Mouse (Mus musculus) thymus, adult 2 months (tissue): ENCODE measurements around the gene Olfr1341. TPM values are rescaled to one million over a fixed set of nuclear protein-coding genes. Genes with fewer than 3 reads are reported as not detected.

Experiments
- DNase-seq: peaks from one replicate; pipeline ENCODE4 v3.0.0; 2021
- H3K27ac ChIP-seq: fragments of 200-500 bp; 2 replicates; pipeline ENCODE4 v1.5.1; 2012; ENCODE audit warnings: low read length, control low read depth; ENCODE audit not compliant: control insufficient read depth, insufficient read depth
- H3K27me3 ChIP-seq: fragments of 200-500 bp; 2 replicates; pipeline ENCODE4 v1.6.1; 2012; ENCODE audit warnings: mild to moderate bottlenecking, low read length, moderate library complexity, mixed read lengths; ENCODE audit not compliant: control insufficient read depth, insufficient read depth
- H3K36me3 ChIP-seq: fragments of 200-500 bp; 2 replicates; pipeline ENCODE4 v1.6.1; 2012; ENCODE audit warnings: mild to moderate bottlenecking, low read length, moderate library complexity; ENCODE audit not compliant: control insufficient read depth, insufficient read depth
- H3K4me1 ChIP-seq: fragments of 200-500 bp; replicated peaks from 2 replicates; pipeline ENCODE4 v1.6.1; 2012; ENCODE audit warnings: low read length; ENCODE audit not compliant: control insufficient read depth, insufficient read depth
- H3K4me3 ChIP-seq: fragments of 200-500 bp; 2 replicates; pipeline ENCODE4 v1.5.1; 2012; ENCODE audit warnings: mild to moderate bottlenecking, low read length, control low read depth, moderate library complexity; ENCODE audit not compliant: control insufficient read depth, insufficient read depth
- CTCF ChIP-seq: fragments of 200-500 bp; IDR thresholded peaks from 2 replicates; pipeline ENCODE4 v1.5.1; 2012; ENCODE audit warnings: mild to moderate bottlenecking, control low read depth, low read length, moderate library complexity, borderline replicate concordance; ENCODE audit not compliant: control insufficient read depth, poor library complexity, insufficient read depth; ENCODE audit errors: extremely low read depth
- POLR2A ChIP-seq: fragments of 200-500 bp; IDR thresholded peaks from 2 replicates; pipeline ENCODE4 v1.6.1; 2012; ENCODE audit warnings: mild to moderate bottlenecking, low read length, control low read depth, moderate library complexity; ENCODE audit not compliant: control insufficient read depth, poor library complexity, insufficient read depth; ENCODE audit errors: extremely low read depth
- WGBS: fragments of 180-500 bp; shearing (Covaris S2); methylation state at CpG from one replicate; pipeline ENCODE4 v1.1.7; 2018; 5-methylcytosine and 5-hydroxymethylcytosine counted together
- polyA plus RNA-seq: library from polyadenylated mRNA; depleted of rRNA; stranded (reverse); fragments of >200 nt; gene quantifications from 2 replicates; pipeline ENCODE4 v1.2.3, GENCODE M21; 2012

Olfr1341 gene
- polyA plus RNA-seq, 1 experiment = 0.15 TPM

DNA sequence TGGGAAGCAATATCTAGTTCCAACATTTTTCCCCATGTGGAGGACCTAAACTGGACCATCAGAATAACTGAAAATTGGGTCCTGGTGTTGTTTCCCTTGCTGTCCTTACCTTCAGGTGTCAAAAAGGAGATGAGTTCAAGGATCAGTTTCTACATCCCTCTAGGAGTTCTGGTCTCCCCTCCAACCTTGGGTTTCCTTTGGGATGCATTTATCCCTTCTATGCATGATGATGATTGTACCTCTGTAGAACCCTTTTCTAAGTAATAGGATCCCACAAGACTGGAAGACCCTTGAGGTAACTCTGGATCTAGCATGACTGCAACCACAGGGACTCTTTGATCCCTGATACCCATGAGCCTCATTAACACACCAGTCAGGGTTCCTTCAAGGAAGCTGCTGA, 16.5 kb downstream of the Olfr1341 start, which contains the start of gene Olfr1340:
Gene Olfr1340, plus strand, starts transcription at position 301 of the 400 bp plus-strand sequence.
- no peak for TF ChIP-seq CTCF
- no peak for TF ChIP-seq POLR2A
- Histone ChIP-seq H3K36me3 (no peaks in the 10 kb centered on the region), H3K4me1 (no peaks in the 10 kb centered on the region), H3K27ac (no peak within 1 kb of the TSS), H3K4me3 (no peak within 1 kb of the TSS), H3K27me3 (no peaks in the 10 kb centered on the region)
- DNase-seq = no peak

- WGBS = 57% methylated on average over 10 of the region's 10 CpGs
- H3K27ac ChIP-seq = no peak overlapping the region
- H3K4me3 ChIP-seq = no peak overlapping the region
- DNase-seq = no peak
- no peaks in the 10 kb centered on the region for H3K4me1 ChIP-seq
- TF ChIP-seq POLR2A = no peak
- TF ChIP-seq CTCF = no peak
- no peaks in the 10 kb centered on the region for H3K36me3 ChIP-seq
- no peaks in the 10 kb centered on the region for H3K27me3 ChIP-seq
These were observed 18.6 kb downstream of the Olfr1341 start for GRCm38 (mm10) chr4:118721742-118722483.

DNA sequence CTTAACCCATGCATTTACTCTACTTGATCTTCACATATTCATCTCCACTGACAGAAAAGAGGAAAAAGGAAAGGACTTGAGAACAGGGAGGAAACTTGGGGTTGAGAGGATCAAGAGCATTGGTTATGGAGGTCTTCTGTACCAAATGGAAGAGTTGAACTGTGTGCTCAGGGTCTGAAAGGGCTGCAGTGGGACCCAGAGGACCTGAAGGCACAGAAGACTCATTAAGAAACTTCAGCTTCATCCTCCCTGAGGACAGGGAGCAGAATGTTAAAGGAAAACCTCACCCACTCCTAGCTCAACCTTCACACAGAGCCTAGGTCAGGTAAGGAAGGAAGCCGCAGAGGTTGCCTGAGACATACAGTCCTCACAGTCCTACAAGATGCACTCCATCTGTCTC, 28.6 kb downstream of the Olfr1341 start, which contains the start of gene Olfr1339:
Gene Olfr1339, plus strand, starts transcription at position 301 of the 400 bp plus-strand sequence.
- no peak within 1 kb of the TSS for H3K4me3 ChIP-seq
- H3K4me1 ChIP-seq = no peaks in the 10 kb centered on the region
- 100% methylated on average over 1 of the region's 1 CpGs for WGBS
- no peak for TF ChIP-seq POLR2A
- no peak for TF ChIP-seq CTCF
- H3K36me3 ChIP-seq = no peaks in the 10 kb centered on the region
- no peaks in the 10 kb centered on the region for H3K27me3 ChIP-seq
- no peak for DNase-seq
- H3K27ac ChIP-seq = no peak within 1 kb of the TSS

- Histone ChIP-seq H3K27ac (no peak overlapping the region), H3K36me3 (no peaks in the 10 kb centered on the region), H3K4me1 (no peaks in the 10 kb centered on the region), H3K4me3 (no peak overlapping the region), H3K27me3 (no peaks in the 10 kb centered on the region)
- TF ChIP-seq POLR2A (no peak), CTCF (no peak)
- 78% methylated on average over 3 of the region's 3 CpGs for WGBS
- no peak for DNase-seq
These were observed 36.3 kb downstream of the Olfr1341 start for GRCm38 (mm10) chr4:118739574-118739973.

- TF ChIP-seq POLR2A = no peak
- WGBS = 23% methylated on average over 11 of the region's 11 CpGs
- Histone ChIP-seq H3K4me3 (no peak overlapping the region), H3K27ac (no peak overlapping the region), H3K36me3 (no peaks in the 10 kb centered on the region), H3K27me3 (no peaks in the 10 kb centered on the region), H3K4me1 (no peaks in the 10 kb centered on the region)
- no peak for DNase-seq
These were observed 37.8 kb downstream of the Olfr1341 start for GRCm38 (mm10) chr4:118740988-118741698.

GRCm38 (mm10) chr4:118741881-118742280, 38.6 kb downstream of the Olfr1341 start:
- Histone ChIP-seq H3K27ac (no peak overlapping the region), H3K36me3 (no peaks in the 10 kb centered on the region), H3K4me1 (no peaks in the 10 kb centered on the region), H3K4me3 (no peak overlapping the region), H3K27me3 (no peaks in the 10 kb centered on the region)
- WGBS = 24% methylated on average over 16 of the region's 16 CpGs
- DNase-seq = no peak
- TF ChIP-seq CTCF (no peak), POLR2A (no peak)
